Mouse (Mus musculus): Measurements from ENCODE around the gene Vrtn. TPM values are rescaled to one million over a fixed set of nuclear protein-coding genes. Genes with fewer than 3 reads are reported as not detected.

Vrtn gene
- total and polyA plus RNA-seq, 3 experiments: not detected

DNA sequence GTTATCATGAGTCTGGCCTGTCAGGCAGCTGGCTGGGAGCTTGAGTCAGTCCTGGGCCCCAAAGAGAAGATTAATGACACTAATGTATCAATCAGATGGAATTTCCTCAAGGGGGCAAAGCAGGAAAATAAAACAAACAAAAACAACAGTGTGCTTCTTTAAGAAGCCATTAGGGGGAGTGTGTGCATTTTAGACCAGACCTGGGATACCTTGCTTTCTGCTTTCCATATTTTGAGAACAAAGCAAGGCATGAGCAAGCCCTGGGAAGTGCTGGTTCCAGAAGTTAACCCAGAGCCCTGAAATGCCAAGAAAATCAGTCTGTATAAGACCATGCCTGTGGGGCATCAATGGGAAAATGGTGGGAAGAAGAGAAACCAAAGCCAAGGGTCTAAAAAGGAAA lies 19.8 kb upstream of the Vrtn start:
- Histone ChIP-seq H3K4me1 (ENCODE audit: control insufficient read depth in 1 of 2, insufficient read depth in 2 of 2, low read length in 2 of 2) (peaks cover 0 to 3% of the 10 kb centered on the region in 2 experiments; a peak in 2 of 4 replicates), H3K4me3 (ENCODE audit: control insufficient read depth in 1 of 2, insufficient read depth in 1 of 2, low read depth in 2 of 2, low read length in 2 of 2) (no peak overlapping the region), H3K9ac (ENCODE audit: control insufficient read depth, low read depth, low read length, poor library complexity, severe bottlenecking) (no peak overlapping the region), H3K9me3 (replicated peaks; ENCODE audit: insufficient read depth, low read length) (no peaks in the 10 kb centered on the region), H3K36me3 (ENCODE audit: control insufficient read depth in 1 of 2, insufficient read depth in 2 of 2, low read length in 2 of 2) (peaks cover 0 to 2% of the 10 kb centered on the region in 2 experiments; a peak in 1 of 4 replicates), H3K79me2 (ENCODE audit: control insufficient read depth, insufficient read depth, low read length, poor library complexity) (peaks cover 1% of the 10 kb centered on the region; the same call in 1 of the 2 replicates), H3K27ac (ENCODE audit: control insufficient read depth, low read depth, low read length) (no peak overlapping the region), H3K27me3 (ENCODE audit: control insufficient read depth in 1 of 2, insufficient read depth in 2 of 2, low read length in 2 of 2) (peaks cover 4 to 8% of the 10 kb centered on the region in 2 experiments)
- peak; percentile 45 for DNase-seq (ENCODE audit: low read depth, low spot score)
- TF ChIP-seq E2F4 (IDR thresholded peaks at IDR 0.05; ENCODE audit: borderline replicate concordance, low read depth, low read length) (no peak), ELF1 (IDR thresholded peaks at IDR 0.05; ENCODE audit: low read depth, low read length) (no peak), ZKSCAN1 (IDR thresholded peaks at IDR 0.05; ENCODE audit: low read depth, low read length) (no peak), CTCF (IDR thresholded peaks at IDR 0.05 in 2 of 3, conservative IDR thresholded peaks at IDR 0.05 in 1 of 3; ENCODE audit: control insufficient read depth in 1 of 3, insufficient read depth in 1 of 3, low read depth in 2 of 3, low read length in 3 of 3, poor library complexity in 1 of 3, severe bottlenecking in 1 of 3) (peak in 2 of 3 experiments; percentile 50 to 63; a peak in 4 of 6 replicates), MYC (IDR thresholded peaks at IDR 0.05; ENCODE audit: low read depth, low read length) (no peak), POLR2AphosphoS5 (IDR thresholded peaks at IDR 0.05; ENCODE audit: borderline replicate concordance, low read depth, low read length) (no peak), SMC3 (IDR thresholded peaks at IDR 0.05; ENCODE audit: low read depth, low read length) (peak; percentile 42), RAD21 (IDR thresholded peaks at IDR 0.05; ENCODE audit: low read depth, low read length) (peak; percentile 45), NRF1 (IDR thresholded peaks at IDR 0.05; ENCODE audit: insufficient read depth, low read depth, low read length, poor library complexity, severe bottlenecking) (no peak), NELFE (IDR thresholded peaks at IDR 0.05; ENCODE audit: low read depth, low read length) (no peak)

DNA sequence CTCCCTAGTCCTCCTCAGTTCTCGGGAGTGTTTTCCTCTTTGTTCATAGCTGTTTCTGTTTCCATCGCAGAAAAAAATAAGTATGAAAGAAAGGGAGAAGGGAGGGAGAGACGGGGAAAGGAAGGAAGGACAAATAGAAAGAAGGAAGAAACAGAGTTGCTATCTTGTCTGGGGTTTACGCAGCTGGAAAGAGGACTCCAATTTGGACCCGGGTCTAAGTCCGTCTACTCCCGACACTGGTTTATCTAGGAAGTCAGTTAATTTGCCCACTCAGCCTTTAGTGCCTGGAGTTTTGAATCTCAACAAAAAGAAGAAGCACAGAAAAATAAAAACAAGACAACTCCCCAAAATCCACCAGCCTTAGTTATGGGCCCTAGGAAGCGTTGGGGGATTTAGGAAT lies 16.2 kb upstream of the Vrtn start:
- H3K9me3 ChIP-seq (replicated peaks; ENCODE audit: insufficient read depth, low read length): no peaks in the 10 kb centered on the region
- H3K4me3 ChIP-seq (ENCODE audit: control insufficient read depth in 1 of 2, insufficient read depth in 1 of 2, low read depth in 2 of 2, low read length in 2 of 2): no peak overlapping the region
- H3K36me3 ChIP-seq (ENCODE audit: control insufficient read depth in 1 of 2, insufficient read depth in 2 of 2, low read length in 2 of 2): no peaks in the 10 kb centered on the region
- DNase-seq (ENCODE audit: low read depth, low spot score): no peak
- no peaks in the 10 kb centered on the region for H3K79me2 ChIP-seq (ENCODE audit: control insufficient read depth, insufficient read depth, low read length, poor library complexity)
- H3K4me1 ChIP-seq (ENCODE audit: control insufficient read depth in 1 of 2, insufficient read depth in 2 of 2, low read length in 2 of 2): no peaks in the 10 kb centered on the region
- TF ChIP-seq RCOR1 (IDR thresholded peaks at IDR 0.05; ENCODE audit: low read depth, low read length) (no peak), ZKSCAN1 (IDR thresholded peaks at IDR 0.05; ENCODE audit: low read depth, low read length) (no peak), POLR2AphosphoS5 (IDR thresholded peaks at IDR 0.05; ENCODE audit: borderline replicate concordance, low read depth, low read length) (no peak), ZNF384 (IDR thresholded peaks at IDR 0.05; ENCODE audit: low read depth, low read length) (no peak), MAX (IDR thresholded peaks at IDR 0.05; ENCODE audit: low read length) (no peak), BHLHE40 (IDR thresholded peaks at IDR 0.05; ENCODE audit: borderline replicate concordance, low read depth, low read length) (no peak), EP300 (IDR thresholded peaks at IDR 0.05; ENCODE audit: low read depth in 1 of 2, low read length in 2 of 2) (no peak), NELFE (IDR thresholded peaks at IDR 0.05; ENCODE audit: low read depth, low read length) (no peak), CHD1 (IDR thresholded peaks at IDR 0.05; ENCODE audit: low read depth, low read length) (no peak), MXI1 (IDR thresholded peaks at IDR 0.05; ENCODE audit: low read depth, low read length) (no peak), POLR2AphosphoS2 (IDR thresholded peaks at IDR 0.05; ENCODE audit: low read length) (no peak), ELF1 (IDR thresholded peaks at IDR 0.05; ENCODE audit: low read depth, low read length) (no peak), CHD2 (IDR thresholded peaks at IDR 0.05; ENCODE audit: low read length) (no peak), USF2 (IDR thresholded peaks at IDR 0.05; ENCODE audit: borderline replicate concordance in 1 of 2, insufficient read depth in 1 of 2, low read depth in 1 of 2, low read length in 2 of 2) (no peak)
- peaks cover 10 to 13% of the 10 kb centered on the region in 2 experiments for H3K27me3 ChIP-seq (ENCODE audit: control insufficient read depth in 1 of 2, insufficient read depth in 2 of 2, low read length in 2 of 2)
- H3K27ac ChIP-seq (ENCODE audit: control insufficient read depth, low read depth, low read length): no peak overlapping the region
- H3K9ac ChIP-seq (ENCODE audit: control insufficient read depth, low read depth, low read length, poor library complexity, severe bottlenecking): no peak overlapping the region

All from MEL (cell line).